Mouse (Mus musculus) spleen, adult 2 months (tissue): ENCODE results near the gene Eef1akmt3.

Experiments used
- CTCF ChIP-seq: fragments of 200-500 bp; IDR thresholded peaks from 2 replicates; pipeline ENCODE4 v1.5.1; 2011; ENCODE audit warnings: mild to moderate bottlenecking, inconsistent platforms; ENCODE audit not compliant: insufficient read depth, insufficient read length, insufficient replicate concordance; ENCODE audit errors: extremely low read depth
- POLR2A ChIP-seq: fragments of 200-500 bp; IDR thresholded peaks from 2 replicates; pipeline ENCODE4 v1.6.1; 2011; ENCODE audit warnings: low read depth, low read length, inconsistent platforms

DNA sequence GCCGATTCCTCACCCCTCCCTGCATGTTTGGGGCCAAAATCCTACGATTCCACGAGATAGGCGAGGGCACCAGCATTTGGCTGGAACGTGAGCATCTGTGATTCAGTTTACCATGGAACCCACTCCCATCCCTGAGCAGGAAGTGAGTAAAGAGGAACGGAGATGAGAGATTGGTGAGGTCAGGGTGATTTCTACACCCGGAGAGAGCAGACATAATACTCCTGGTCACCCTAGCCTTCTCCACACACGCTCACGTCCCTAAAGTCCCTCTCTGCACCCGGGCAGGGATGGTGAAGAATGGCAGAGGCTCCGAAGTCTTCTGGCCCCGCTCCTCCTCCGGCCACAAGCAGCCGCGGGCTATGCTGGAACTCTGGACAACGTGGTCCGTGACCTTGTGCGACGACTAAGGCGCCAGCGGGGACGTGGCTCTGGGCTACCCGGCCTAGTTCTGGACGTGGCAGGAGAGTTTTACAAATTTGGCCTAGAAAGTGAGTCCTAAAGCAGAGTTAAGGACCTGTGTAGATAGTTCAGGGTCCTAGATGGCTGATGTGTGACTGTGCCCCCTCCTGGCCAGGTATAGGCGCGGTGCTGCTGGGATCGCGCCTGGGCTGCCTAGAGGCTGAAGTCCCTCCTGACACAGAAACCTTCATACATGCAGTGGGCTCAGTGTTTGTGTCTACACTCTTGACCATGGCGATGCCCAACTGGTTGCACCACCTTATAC lies 8.2 kb upstream of the Eef1akmt3 start:
- TF ChIP-seq CTCF, result no peak
- no peak for TF ChIP-seq POLR2A
